Mouse (Mus musculus) limb, embryonic 12.5 days (tissue): Measurements from ENCODE around the gene Zfhx3. TPM values are rescaled to one million over a fixed set of nuclear protein-coding genes. Genes with fewer than 3 reads are reported as not detected.
"Not testable (repeated sequence)": the region's sequence is repeated elsewhere in the genome, so short reads cannot be mapped to it uniquely, and the experiment has no call there.

ENCODE experiments used
- ATAC-seq: fragments of 200-750 bp; cut with Nextera tagmentation; 2 replicates; pipeline ENCODE4 v1.8.0; 2017; ENCODE audit warnings: low read depth, moderate TSS enrichment; ENCODE audit not compliant: insufficient number of reproducible peaks, insufficient read depth, low FRiP score, low TSS enrichment
- H3K27ac ChIP-seq: fragments of 300-500 bp; sonication (generic); 2 replicates; pipeline ENCODE4 v1.5.1; 2016; ENCODE audit warnings: mild to moderate bottlenecking, moderate library complexity
- H3K27me3 ChIP-seq: fragments of 300-500 bp; sonication (generic); 2 replicates; pipeline ENCODE4 v1.6.1; 2016; ENCODE audit warnings: mild to moderate bottlenecking, moderate library complexity
- H3K36me3 ChIP-seq: fragments of 300-500 bp; sonication (generic); 2 replicates; pipeline ENCODE4 v1.6.1; 2016; ENCODE audit warnings: mild to moderate bottlenecking, moderate library complexity
- H3K4me1 ChIP-seq: fragments of 300-500 bp; sonication (generic); replicated peaks from 2 replicates; pipeline ENCODE4 v1.6.1; 2016
- H3K4me2 ChIP-seq: fragments of 300-500 bp; sonication (generic); 2 replicates; pipeline ENCODE4 v1.6.1; 2016; ENCODE audit warnings: mild to moderate bottlenecking, moderate library complexity
- H3K4me3 ChIP-seq: fragments of 300-500 bp; sonication (generic); replicated peaks from 2 replicates; pipeline ENCODE4 v1.5.1; 2016; ENCODE audit warnings: mild to moderate bottlenecking
- H3K9ac ChIP-seq: fragments of 300-500 bp; sonication (generic); replicated peaks from 2 replicates; pipeline ENCODE4 v1.6.1; 2016; ENCODE audit warnings: mild to moderate bottlenecking, moderate library complexity
- H3K9me3 ChIP-seq: fragments of 300-500 bp; sonication (generic); 2 replicates; pipeline ENCODE4 v1.6.1; 2016; ENCODE audit warnings: mild to moderate bottlenecking, moderate library complexity
- WGBS: fragments of 180-500 bp; shearing (Covaris S2); methylation state at CpG from one replicate; pipeline ENCODE4 v1.1.7; 2016; 5-methylcytosine and 5-hydroxymethylcytosine counted together
- polyA plus RNA-seq: library from polyadenylated mRNA; unstranded; fragments of >200 nt; fragmentation: Nextera tagmentation; extraction: Ambion mirVana; gene quantifications from 2 replicates; pipeline ENCODE4 v1.2.1, GENCODE M21; 2016

The Zfhx3 gene
- polyA plus RNA-seq: 50.6 and 53.0 TPM in 2 replicates

GRCm38 (mm10) chr8:107941922-107942694 lies at the start of gene Zfhx3:
Gene Zfhx3, plus strand, starts transcription at chr8:107942644.
- peak within 1 kb of the TSS; percentile 78 for H3K27ac ChIP-seq
- peaks cover 60% of the 10 kb centered on the region for H3K4me1 ChIP-seq
- no peaks in the 10 kb centered on the region for H3K36me3 ChIP-seq
- no peak for ATAC-seq
- H3K27me3 ChIP-seq: peaks cover 27% of the 10 kb centered on the region
- 17% methylated on average over 11 of the region's 11 CpGs for WGBS
- H3K9ac ChIP-seq: peak within 1 kb of the TSS; percentile 34
- H3K4me2 ChIP-seq: peak within 1 kb of the TSS; percentile 56
- H3K9me3 ChIP-seq: no peaks in the 10 kb centered on the region
- peak within 1 kb of the TSS; percentile 33 for H3K4me3 ChIP-seq

DNA sequence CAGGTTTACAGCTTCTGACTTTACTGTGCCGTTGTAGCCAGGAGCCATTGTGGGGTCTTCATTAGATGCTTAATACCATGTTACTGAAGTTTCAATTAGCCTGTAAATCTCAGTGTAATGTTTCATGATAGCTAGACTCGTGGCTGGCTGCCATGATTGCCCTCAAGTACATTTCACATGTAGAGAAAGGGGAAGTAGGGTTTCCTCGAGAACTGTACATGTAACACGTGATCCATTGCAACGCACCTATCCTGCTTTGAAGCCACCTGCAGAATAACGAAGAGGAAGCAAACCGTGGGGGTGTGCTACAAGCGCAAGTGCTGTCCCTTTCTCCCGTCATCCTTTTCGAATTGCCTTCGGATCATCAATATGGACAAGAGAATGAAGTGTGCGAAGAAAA lies 23.5 kb upstream of the Zfhx3 start:
- H3K4me2 ChIP-seq: no peak overlapping the region
- no peak overlapping the region for H3K9ac ChIP-seq
- H3K4me3 ChIP-seq: no peak overlapping the region
- H3K27ac ChIP-seq: no peak overlapping the region
- no peak for ATAC-seq
- no peaks in the 10 kb centered on the region for H3K9me3 ChIP-seq
- 82% methylated on average over 12 of the region's 12 CpGs for WGBS
- H3K27me3 ChIP-seq: no peaks in the 10 kb centered on the region
- no peaks in the 10 kb centered on the region for H3K4me1 ChIP-seq
- no peaks in the 10 kb centered on the region for H3K36me3 ChIP-seq

- WGBS: 86% methylated on average over 15 of the region's 15 CpGs
- Histone ChIP-seq H3K4me3 (no peak overlapping the region), H3K4me1 (peaks cover 9% of the 10 kb centered on the region), H3K27ac (no peak overlapping the region), H3K36me3 (no peaks in the 10 kb centered on the region), H3K9me3 (no peaks in the 10 kb centered on the region), H3K9ac (no peak overlapping the region), H3K4me2 (no peak overlapping the region), H3K27me3 (no peaks in the 10 kb centered on the region)
- ATAC-seq: no peak
These were observed 16.3 kb upstream of the Zfhx3 start for GRCm38 (mm10) chr8:107926149-107926548.

- ATAC-seq: no peak
- Histone ChIP-seq H3K4me1 (peaks cover 14% of the 10 kb centered on the region), H3K4me2 (no peak overlapping the region), H3K9me3 (no peaks in the 10 kb centered on the region), H3K36me3 (no peaks in the 10 kb centered on the region), H3K27ac (no peak overlapping the region), H3K27me3 (peaks cover 2% of the 10 kb centered on the region; the same call in 1 of the 2 replicates), H3K4me3 (no peak overlapping the region), H3K9ac (no peak overlapping the region)
- WGBS: 97% methylated on average over 4 of the region's 4 CpGs
These were observed 5.7 kb upstream of the Zfhx3 start for GRCm38 (mm10) chr8:107936725-107937124.

DNA sequence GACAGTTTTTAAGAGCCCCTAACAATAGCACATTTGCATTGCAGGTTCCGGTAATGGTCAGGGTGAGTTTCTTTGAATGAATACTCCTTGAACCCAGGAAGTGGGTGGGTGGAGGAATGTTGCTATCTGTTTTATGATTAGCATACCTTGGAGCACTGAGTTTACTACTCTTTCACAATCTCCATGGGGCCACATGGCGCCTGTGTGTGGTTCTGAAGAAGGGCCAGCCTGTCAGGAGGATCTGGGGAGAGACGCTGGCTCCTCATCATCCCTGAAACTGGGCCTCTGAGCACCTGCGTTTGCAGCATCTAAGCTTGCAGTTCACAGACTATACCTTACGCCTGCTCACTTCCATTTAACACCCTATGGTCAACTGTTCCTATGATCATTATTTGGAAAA lies 4.2 kb upstream of the Zfhx3 start:
- 91% methylated on average over 5 of the region's 5 CpGs for WGBS
- ATAC-seq: not testable (repeated sequence)

DNA sequence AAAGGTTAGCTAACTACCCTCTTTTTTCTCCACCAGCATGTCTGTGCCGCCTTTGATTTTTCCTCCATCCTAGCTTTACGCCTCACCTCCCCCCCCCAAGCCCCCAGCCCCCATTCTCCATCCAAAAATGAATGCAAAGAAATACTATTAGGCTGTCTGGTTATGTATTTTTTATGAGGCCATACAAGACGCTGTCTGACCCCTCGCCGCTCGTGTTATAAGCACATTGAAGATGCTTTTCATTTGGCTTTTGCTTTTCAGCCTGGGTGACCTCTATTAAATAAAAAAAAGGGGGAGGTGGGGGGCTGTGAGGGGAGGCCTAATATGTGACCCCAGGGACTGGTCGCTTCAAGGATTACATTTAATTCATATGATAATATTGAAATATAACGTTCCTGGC lies 2.3 kb upstream of the Zfhx3 start:
- Histone ChIP-seq H3K4me1 (peaks cover 45% of the 10 kb centered on the region), H3K4me2 (no peak overlapping the region), H3K27ac (no peak overlapping the region), H3K36me3 (no peaks in the 10 kb centered on the region), H3K27me3 (peaks cover 19% of the 10 kb centered on the region), H3K9me3 (no peaks in the 10 kb centered on the region), H3K4me3 (no peak overlapping the region), H3K9ac (no peak overlapping the region)
- WGBS: 50% methylated on average over 8 of the region's 8 CpGs
- no peak for ATAC-seq

More for the DNA sequence above, 4.2 kb upstream of the Zfhx3 start:
- not testable (repeated sequence) for H3K4me3 ChIP-seq, H3K9ac ChIP-seq, H3K4me2 ChIP-seq, H3K9me3 ChIP-seq, H3K27ac ChIP-seq, H3K36me3 ChIP-seq
- H3K4me1 ChIP-seq: peaks cover 29% of the 10 kb centered on the region
- H3K27me3 ChIP-seq: peaks cover 12% of the 10 kb centered on the region

GRCm38 (mm10) chr8:107942752-107943510 lies 487 bp downstream of the Zfhx3 start:
- Histone ChIP-seq H3K27me3 (peaks cover 27% of the 10 kb centered on the region), H3K9me3 (no peaks in the 10 kb centered on the region), H3K27ac (peak overlapping the region; percentile 78), H3K4me3 (peak overlapping the region; percentile 33), H3K36me3 (no peaks in the 10 kb centered on the region), H3K9ac (peak overlapping the region; percentile 34), H3K4me1 (peaks cover 69% of the 10 kb centered on the region), H3K4me2 (peak overlapping the region; percentile 56)
- no peak for ATAC-seq
- under 1% methylated on average over 17 of the region's 17 CpGs for WGBS

GRCm38 (mm10) chr8:107943550-107944348 lies 1.3 kb downstream of the Zfhx3 start:
- Histone ChIP-seq H3K9ac (0 out of 2 replicates have a peak overlapping the region, but pooled peaks have one; percentile 34), H3K4me1 (peaks cover 75% of the 10 kb centered on the region), H3K9me3 (no peaks in the 10 kb centered on the region), H3K4me2 (peak overlapping the region; percentile 68), H3K4me3 (peak overlapping the region; percentile 33; the same call in 1 of the 2 replicates), H3K27ac (peak overlapping the region; percentile 60; the same call in 1 of the 2 replicates), H3K27me3 (peaks cover 27% of the 10 kb centered on the region), H3K36me3 (no peaks in the 10 kb centered on the region)
- ATAC-seq: no peak
- WGBS: 12% methylated on average over 10 of the region's 10 CpGs

DNA sequence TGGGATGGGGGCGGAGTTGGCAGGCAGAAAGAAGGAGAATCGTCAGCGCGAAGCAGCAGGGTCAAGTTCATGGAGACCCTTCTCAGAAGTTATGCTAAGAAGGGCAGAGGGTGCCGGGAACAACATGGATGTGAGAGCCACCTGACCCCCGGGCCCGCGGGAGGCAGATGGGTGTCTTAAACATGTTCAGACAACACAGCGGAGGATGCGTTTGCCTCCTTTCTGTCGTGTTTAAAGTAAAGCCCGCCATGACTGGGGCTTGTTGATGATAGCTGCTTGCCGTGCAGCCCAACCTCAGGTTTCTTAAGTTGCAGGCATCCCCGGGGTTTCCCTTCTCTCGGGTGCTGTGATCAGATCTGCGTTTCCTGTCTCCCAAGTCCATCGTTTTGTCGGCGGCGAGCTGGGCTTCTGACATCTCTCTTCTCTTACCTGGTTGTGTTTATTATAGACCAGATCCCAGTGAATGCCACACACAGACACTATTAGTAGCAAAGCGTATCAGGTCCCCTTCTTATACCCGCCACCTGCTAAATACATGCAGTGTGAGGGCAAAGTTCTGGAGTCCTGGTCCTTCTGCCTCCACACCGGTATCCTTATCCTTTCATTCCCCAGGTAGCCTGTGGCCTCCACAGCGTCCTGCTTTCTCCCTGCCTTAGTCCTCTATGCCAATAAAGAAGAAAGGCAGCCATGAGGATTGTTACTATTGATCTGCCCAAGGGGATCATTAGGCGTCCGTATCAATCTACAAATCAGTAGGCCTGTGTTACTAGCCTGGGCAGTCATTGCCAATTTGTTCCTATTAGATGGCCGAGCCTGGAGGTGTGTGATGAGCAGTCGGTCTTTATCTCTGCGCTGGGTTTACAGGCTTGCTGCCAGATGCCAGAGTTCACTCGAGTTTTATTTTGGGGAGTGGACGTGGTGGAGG lies 2.5 kb downstream of the Zfhx3 start:
- Histone ChIP-seq H3K4me2 (peak overlapping the region; percentile 68), H3K27me3 (peaks cover 27% of the 10 kb centered on the region), H3K27ac (peak overlapping the region; percentile 60), H3K4me1 (peaks cover 78% of the 10 kb centered on the region), H3K9me3 (no peaks in the 10 kb centered on the region), H3K9ac (peak overlapping the region; percentile 53), H3K4me3 (peak overlapping the region; percentile 32), H3K36me3 (no peaks in the 10 kb centered on the region)
- WGBS: 7% methylated on average over 31 of the region's 31 CpGs
- ATAC-seq: no peak

GRCm38 (mm10) chr8:107946888-107947287 lies 4.4 kb downstream of the Zfhx3 start:
- H3K27me3 ChIP-seq: peaks cover 24% of the 10 kb centered on the region
- peaks cover 89% of the 10 kb centered on the region for H3K4me1 ChIP-seq

More at GRCm38 (mm10) chr8:107946888-107947287, 4.4 kb downstream of the Zfhx3 start:
- Histone ChIP-seq H3K27ac (peak overlapping the region; percentile 86), H3K4me2 (0 out of 2 replicates have a peak overlapping the region, but pooled peaks have one; percentile 4), H3K9me3 (no peaks in the 10 kb centered on the region), H3K36me3 (no peaks in the 10 kb centered on the region), H3K4me3 (no peak overlapping the region), H3K9ac (no peak overlapping the region)
- WGBS: 55% methylated on average over 5 of the region's 5 CpGs
- ATAC-seq: no peak
